Mouse (Mus musculus): ENCODE measurements around the gene Nabp2.
A peak's percentile ranks its signal among the peaks of the same experiment; 100 is the strongest.

Nabp2 gene

GRCm38 (mm10) chr10:128414848-128415247, 3.6 kb upstream of the Nabp2 start:
- H3K4me1 ChIP-seq (replicated peaks; ENCODE audit: low read depth, low read length): peaks cover 58% of the 10 kb centered on the region
- no peaks in the 10 kb centered on the region for H3K27me3 ChIP-seq (ENCODE audit: insufficient read depth, low read length)
- H3K4me3 ChIP-seq (replicated peaks; ENCODE audit: low read length): no peak overlapping the region
- no peaks in the 10 kb centered on the region for H3K9me3 ChIP-seq (ENCODE audit: low read length)
- TF ChIP-seq POU5F1 (IDR thresholded peaks at IDR 0.05; ENCODE audit: borderline replicate concordance, low read length): no peak
- TF ChIP-seq CTCF (conservative IDR thresholded peaks at IDR 0.05; ENCODE audit: low read length): no peak
- TF ChIP-seq NANOG (IDR thresholded peaks at IDR 0.05; ENCODE audit: borderline replicate concordance, low read length): no peak
- H3K36me3 ChIP-seq (ENCODE audit: insufficient read depth, low read length): peaks cover 59% of the 10 kb centered on the region

GRCm38 (mm10) chr10:128413076-128413475, 1.8 kb upstream of the Nabp2 start:
- H3K4me1 ChIP-seq (replicated peaks; ENCODE audit: low read depth, low read length): peaks cover 65% of the 10 kb centered on the region
- TF ChIP-seq CTCF (conservative IDR thresholded peaks at IDR 0.05; ENCODE audit: low read length) (no peak), POU5F1 (IDR thresholded peaks at IDR 0.05; ENCODE audit: borderline replicate concordance, low read length) (no peak), NANOG (IDR thresholded peaks at IDR 0.05; ENCODE audit: borderline replicate concordance, low read length) (no peak)
- H3K4me3 ChIP-seq (replicated peaks; ENCODE audit: low read length): peak overlapping the region; percentile 95
- no peaks in the 10 kb centered on the region for H3K9me3 ChIP-seq (ENCODE audit: low read length)
- H3K36me3 ChIP-seq (ENCODE audit: insufficient read depth, low read length): peaks cover 53% of the 10 kb centered on the region
- H3K27me3 ChIP-seq (ENCODE audit: insufficient read depth, low read length): no peaks in the 10 kb centered on the region

GRCm38 (mm10) chr10:128412558-128412957, 1.3 kb upstream of the Nabp2 start:
- TF ChIP-seq NANOG (IDR thresholded peaks at IDR 0.05; ENCODE audit: borderline replicate concordance, low read length): no peak
- H3K36me3 ChIP-seq (ENCODE audit: insufficient read depth, low read length): peaks cover 52% of the 10 kb centered on the region
- H3K9me3 ChIP-seq (ENCODE audit: low read length): no peaks in the 10 kb centered on the region
- peak overlapping the region; percentile 95 for H3K4me3 ChIP-seq (replicated peaks; ENCODE audit: low read length)
- no peaks in the 10 kb centered on the region for H3K27me3 ChIP-seq (ENCODE audit: insufficient read depth, low read length)
- H3K4me1 ChIP-seq (replicated peaks; ENCODE audit: low read depth, low read length): peaks cover 67% of the 10 kb centered on the region

- TF ChIP-seq CTCF (conservative IDR thresholded peaks at IDR 0.05; ENCODE audit: low read length) (no peak), NANOG (IDR thresholded peaks at IDR 0.05; ENCODE audit: borderline replicate concordance, low read length) (no peak), POU5F1 (IDR thresholded peaks at IDR 0.05; ENCODE audit: borderline replicate concordance, low read length) (no peak)
- Histone ChIP-seq H3K4me3 (replicated peaks; ENCODE audit: low read length) (peak overlapping the region; percentile 95), H3K36me3 (ENCODE audit: insufficient read depth, low read length) (peaks cover 53% of the 10 kb centered on the region), H3K9me3 (ENCODE audit: low read length) (no peaks in the 10 kb centered on the region), H3K27me3 (ENCODE audit: insufficient read depth, low read length) (no peaks in the 10 kb centered on the region), H3K4me1 (replicated peaks; ENCODE audit: low read depth, low read length) (peaks cover 65% of the 10 kb centered on the region)
Observed at GRCm38 (mm10) chr10:128412055-128412381, 726 bp upstream of the Nabp2 start.

- TF ChIP-seq NANOG (IDR thresholded peaks at IDR 0.05; ENCODE audit: borderline replicate concordance, low read length) (no peak), CTCF (conservative IDR thresholded peaks at IDR 0.05; ENCODE audit: low read length) (no peak), POU5F1 (IDR thresholded peaks at IDR 0.05; ENCODE audit: borderline replicate concordance, low read length) (no peak)
- peaks cover 53% of the 10 kb centered on the region for H3K36me3 ChIP-seq (ENCODE audit: insufficient read depth, low read length)
- H3K27me3 ChIP-seq (ENCODE audit: insufficient read depth, low read length): no peaks in the 10 kb centered on the region
- no peaks in the 10 kb centered on the region for H3K9me3 ChIP-seq (ENCODE audit: low read length)
- peak overlapping the region; percentile 95 for H3K4me3 ChIP-seq (replicated peaks; ENCODE audit: low read length)
- peaks cover 61% of the 10 kb centered on the region for H3K4me1 ChIP-seq (replicated peaks; ENCODE audit: low read depth, low read length)
Observed at GRCm38 (mm10) chr10:128410560-128410845, 789 bp downstream of the Nabp2 start.

- Histone ChIP-seq H3K27me3 (ENCODE audit: insufficient read depth, low read length) (no peaks in the 10 kb centered on the region), H3K36me3 (ENCODE audit: insufficient read depth, low read length) (peaks cover 51% of the 10 kb centered on the region), H3K9me3 (ENCODE audit: low read length) (no peaks in the 10 kb centered on the region), H3K4me1 (replicated peaks; ENCODE audit: low read depth, low read length) (peaks cover 59% of the 10 kb centered on the region), H3K4me3 (replicated peaks; ENCODE audit: low read length) (peak overlapping the region; percentile 95)
- TF ChIP-seq POU5F1 (IDR thresholded peaks at IDR 0.05; ENCODE audit: borderline replicate concordance, low read length): no peak
- TF ChIP-seq NANOG (IDR thresholded peaks at IDR 0.05; ENCODE audit: borderline replicate concordance, low read length): no peak
- peak; percentile 76 for TF ChIP-seq CTCF (conservative IDR thresholded peaks at IDR 0.05; ENCODE audit: low read length)
Observed at GRCm38 (mm10) chr10:128409692-128410559, 1.4 kb downstream of the Nabp2 start.

- Histone ChIP-seq H3K9me3 (ENCODE audit: low read length) (no peaks in the 10 kb centered on the region), H3K27me3 (ENCODE audit: insufficient read depth, low read length) (no peaks in the 10 kb centered on the region), H3K4me1 (replicated peaks; ENCODE audit: low read depth, low read length) (peaks cover 49% of the 10 kb centered on the region), H3K36me3 (ENCODE audit: insufficient read depth, low read length) (peaks cover 43% of the 10 kb centered on the region), H3K4me3 (replicated peaks; ENCODE audit: low read length) (peak overlapping the region; percentile 92)
- TF ChIP-seq POU5F1 (IDR thresholded peaks at IDR 0.05; ENCODE audit: borderline replicate concordance, low read length): no peak
- TF ChIP-seq NANOG (IDR thresholded peaks at IDR 0.05; ENCODE audit: borderline replicate concordance, low read length): no peak
- no peak for TF ChIP-seq CTCF (conservative IDR thresholded peaks at IDR 0.05; ENCODE audit: low read length)
Observed at GRCm38 (mm10) chr10:128408591-128409535, 2.4 kb downstream of the Nabp2 start.

GRCm38 (mm10) chr10:128403931-128404330, 7.4 kb downstream of the Nabp2 start:
- H3K9me3 ChIP-seq (ENCODE audit: low read length): no peaks in the 10 kb centered on the region
- peaks cover 57% of the 10 kb centered on the region for H3K36me3 ChIP-seq (ENCODE audit: insufficient read depth, low read length)
- TF ChIP-seq POU5F1 (IDR thresholded peaks at IDR 0.05; ENCODE audit: borderline replicate concordance, low read length) (no peak), CTCF (conservative IDR thresholded peaks at IDR 0.05; ENCODE audit: low read length) (no peak), NANOG (IDR thresholded peaks at IDR 0.05; ENCODE audit: borderline replicate concordance, low read length) (no peak)
- H3K27me3 ChIP-seq (ENCODE audit: insufficient read depth, low read length): no peaks in the 10 kb centered on the region
- H3K4me1 ChIP-seq (replicated peaks; ENCODE audit: low read depth, low read length): peaks cover 35% of the 10 kb centered on the region
- no peak overlapping the region for H3K4me3 ChIP-seq (replicated peaks; ENCODE audit: low read length)

Data from E14TG2a.4 (cell line).